Mouse (Mus musculus): ENCODE results near the gene Il9. TPM values are rescaled to one million over a fixed set of nuclear protein-coding genes. Genes with fewer than 3 reads are reported as not detected.

Il9 gene
- polyA plus RNA-seq, 1 experiment from 2014 or later = not detected

DNA sequence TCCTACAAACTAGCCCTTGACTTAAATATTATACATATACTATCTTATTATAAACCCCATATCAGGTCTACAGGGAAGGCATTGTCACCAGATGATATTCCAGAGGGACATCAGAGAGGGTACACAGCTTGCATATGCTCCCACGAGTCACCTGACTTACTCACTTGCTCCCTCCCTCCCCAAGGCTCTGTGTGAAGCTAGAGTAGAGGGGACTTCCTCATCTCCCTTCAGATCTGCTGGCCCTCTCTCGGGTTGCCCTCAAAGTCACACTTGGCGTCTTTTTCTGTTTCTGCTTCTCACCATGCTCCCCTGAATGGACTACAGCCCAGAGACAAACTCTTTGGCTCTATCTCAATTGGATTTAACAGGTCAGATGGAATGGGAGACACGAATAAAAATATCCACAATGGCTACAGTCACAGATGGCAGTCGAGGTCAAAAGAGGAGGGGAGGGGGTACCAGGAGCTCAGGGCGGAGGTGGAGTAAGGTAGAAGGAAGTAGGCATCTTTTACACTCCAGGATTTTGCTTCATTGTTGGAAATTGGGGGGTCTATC lies 19.9 kb upstream of the Il9 start:
- Histone ChIP-seq H3K4me1 (no peaks in the 10 kb centered on the region), H3K27ac (replicated peaks) (no peak overlapping the region), H3K36me3 (no peaks in the 10 kb centered on the region), H3K4me3 (no peak overlapping the region), H3K9me3 (replicated peaks) (no peaks in the 10 kb centered on the region), H3K27me3 (ENCODE audit: low read depth, poor library complexity, severe bottlenecking) (no peaks in the 10 kb centered on the region)
- 69% methylated on average over 6 of the region's 6 CpGs for WGBS
- DNase-seq (ENCODE audit: low spot score) = no peak

DNA sequence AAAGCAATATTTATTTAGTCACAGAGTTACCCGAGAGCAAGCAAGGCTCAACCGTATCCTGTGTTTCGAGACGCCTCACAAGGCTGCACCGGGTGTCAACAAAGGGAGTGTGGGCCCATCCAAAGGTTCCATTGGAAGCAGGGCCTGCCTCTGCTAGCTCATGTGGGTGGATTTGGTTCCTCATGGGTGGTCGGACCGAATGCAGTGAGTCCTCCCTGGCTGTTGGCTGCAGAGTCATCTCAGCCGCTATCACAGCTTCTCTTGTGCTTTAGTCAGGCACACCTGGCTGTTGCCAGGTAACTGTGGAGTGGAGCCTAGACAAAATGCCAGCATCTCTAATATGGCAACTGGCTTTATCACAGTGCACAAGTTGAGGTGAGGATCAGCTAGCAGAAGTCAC lies 18.6 kb upstream of the Il9 start:
- no peak overlapping the region for H3K4me3 ChIP-seq
- no peak for DNase-seq (ENCODE audit: low spot score)

DNA sequence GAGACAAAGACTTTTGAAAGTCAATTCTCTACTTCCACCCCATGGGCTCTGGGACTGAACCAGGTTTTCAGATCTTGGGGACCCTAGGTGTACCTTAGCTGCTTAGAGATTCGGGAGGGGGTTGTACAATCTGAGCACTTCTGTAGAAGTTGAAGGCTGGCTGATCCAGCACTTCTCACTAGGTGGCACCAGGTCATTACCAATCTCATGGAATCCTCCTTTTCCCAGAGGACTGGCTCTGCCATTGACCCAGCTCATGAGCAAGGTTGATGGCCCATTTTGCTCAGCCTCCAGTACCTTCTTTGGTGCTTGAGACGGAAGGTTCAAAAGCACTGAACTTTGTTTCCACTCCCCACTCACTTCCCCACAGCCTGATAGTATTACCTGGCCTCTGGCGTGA lies 18.1 kb upstream of the Il9 start:
- 83% methylated on average over 3 of the region's 3 CpGs for WGBS
- Histone ChIP-seq H3K9me3 (replicated peaks) (no peaks in the 10 kb centered on the region), H3K27me3 (ENCODE audit: low read depth, poor library complexity, severe bottlenecking) (no peaks in the 10 kb centered on the region), H3K4me3 (no peak overlapping the region), H3K4me1 (no peaks in the 10 kb centered on the region), H3K27ac (replicated peaks) (no peak overlapping the region), H3K36me3 (no peaks in the 10 kb centered on the region)
- DNase-seq (ENCODE audit: low spot score) = no peak

More for the DNA sequence above, 18.6 kb upstream of the Il9 start:
- Histone ChIP-seq H3K27me3 (ENCODE audit: low read depth, poor library complexity, severe bottlenecking) (no peaks in the 10 kb centered on the region), H3K9me3 (replicated peaks) (no peaks in the 10 kb centered on the region), H3K4me1 (no peaks in the 10 kb centered on the region), H3K36me3 (no peaks in the 10 kb centered on the region), H3K27ac (replicated peaks) (no peak overlapping the region)
- WGBS = 91% methylated on average over 8 of the region's 8 CpGs

DNA sequence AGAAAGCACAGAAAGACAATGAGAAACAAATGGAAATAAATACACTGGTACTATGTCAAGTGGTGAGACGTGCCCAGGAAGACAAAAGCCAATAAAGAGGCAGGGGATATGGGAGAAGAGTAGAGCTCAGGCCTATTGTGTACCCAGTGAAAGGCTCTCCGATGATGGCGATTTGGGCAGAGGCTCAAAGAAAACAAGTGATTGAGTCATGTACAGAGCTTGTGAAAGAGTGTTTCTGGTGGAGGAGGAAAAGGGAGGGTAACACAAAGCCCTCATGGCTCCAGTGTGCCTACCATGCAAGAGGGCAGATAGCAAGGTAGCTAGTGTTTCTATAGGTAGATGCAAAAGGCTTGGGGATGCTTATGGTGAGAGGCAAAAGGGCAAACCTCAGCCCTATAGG lies 12.4 kb upstream of the Il9 start:
- Histone ChIP-seq H3K27me3 (ENCODE audit: low read depth, poor library complexity, severe bottlenecking) (no peaks in the 10 kb centered on the region), H3K36me3 (no peaks in the 10 kb centered on the region), H3K4me1 (peaks cover 4% of the 10 kb centered on the region), H3K4me3 (no peak overlapping the region), H3K27ac (replicated peaks) (no peak overlapping the region), H3K9me3 (replicated peaks) (no peaks in the 10 kb centered on the region; the same call in 1 of the 2 replicates)
- WGBS = 55% methylated on average over 3 of the region's 3 CpGs
- no peak for DNase-seq (ENCODE audit: low spot score)

DNA sequence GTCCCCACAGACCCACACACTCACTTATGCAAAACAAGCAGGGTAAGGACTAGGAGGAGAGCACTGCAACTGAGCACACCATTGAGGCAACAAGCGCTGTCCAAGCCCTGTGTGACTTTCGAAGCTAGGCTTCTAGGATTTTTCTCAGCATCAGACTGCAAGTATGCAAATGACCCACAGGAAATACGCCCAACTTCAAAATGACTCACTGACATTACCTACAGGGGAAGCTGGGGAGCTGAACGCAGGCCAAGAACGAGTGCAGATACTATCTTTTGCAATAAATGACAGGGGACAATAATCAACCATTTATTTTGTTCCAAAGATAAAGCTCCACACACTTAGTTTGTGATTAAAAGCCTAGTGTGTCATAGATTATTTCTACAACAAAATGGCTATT lies 6.0 kb upstream of the Il9 start:
- H3K27me3 ChIP-seq (ENCODE audit: low read depth, poor library complexity, severe bottlenecking) = no peaks in the 10 kb centered on the region
- no peaks in the 10 kb centered on the region for H3K36me3 ChIP-seq
- no peak overlapping the region for H3K4me3 ChIP-seq
- DNase-seq (ENCODE audit: low spot score) = no peak
- H3K27ac ChIP-seq (replicated peaks) = no peak overlapping the region
- no peaks in the 10 kb centered on the region for H3K4me1 ChIP-seq
- no peaks in the 10 kb centered on the region; the same call in 1 of the 2 replicates for H3K9me3 ChIP-seq (replicated peaks)
- WGBS = 85% methylated on average over 5 of the region's 5 CpGs

DNA sequence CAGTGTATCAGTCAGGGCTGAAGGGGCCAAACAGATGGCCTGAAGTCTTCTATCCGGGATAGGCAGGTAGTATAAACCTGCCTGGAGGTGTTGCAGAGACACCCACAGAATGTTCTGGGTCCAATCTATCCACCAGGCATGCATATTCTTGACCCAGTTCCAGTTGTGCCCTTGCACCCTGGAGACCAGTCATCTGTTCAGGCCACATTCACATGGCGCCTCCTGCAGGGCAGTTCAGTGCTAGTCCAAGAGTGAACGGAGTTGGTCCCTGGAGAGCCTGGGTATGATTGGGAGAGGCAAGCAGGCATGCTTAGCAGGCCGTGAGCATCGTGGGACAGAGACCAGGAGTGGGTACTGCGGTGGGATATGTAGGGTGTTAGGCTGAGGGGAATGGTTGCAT lies 4.0 kb downstream of the Il9 start:
- Histone ChIP-seq H3K36me3 (no peaks in the 10 kb centered on the region), H3K27me3 (ENCODE audit: low read depth, poor library complexity, severe bottlenecking) (no peaks in the 10 kb centered on the region), H3K4me1 (0 out of 2 replicates have a peak, but pooled peaks cover 5% of the 10 kb centered on the region), H3K27ac (replicated peaks) (no peak overlapping the region), H3K4me3 (no peak overlapping the region), H3K9me3 (replicated peaks) (no peaks in the 10 kb centered on the region)
- DNase-seq (ENCODE audit: low spot score) = no peak
- WGBS = 90% methylated on average over 6 of the region's 6 CpGs

DNA sequence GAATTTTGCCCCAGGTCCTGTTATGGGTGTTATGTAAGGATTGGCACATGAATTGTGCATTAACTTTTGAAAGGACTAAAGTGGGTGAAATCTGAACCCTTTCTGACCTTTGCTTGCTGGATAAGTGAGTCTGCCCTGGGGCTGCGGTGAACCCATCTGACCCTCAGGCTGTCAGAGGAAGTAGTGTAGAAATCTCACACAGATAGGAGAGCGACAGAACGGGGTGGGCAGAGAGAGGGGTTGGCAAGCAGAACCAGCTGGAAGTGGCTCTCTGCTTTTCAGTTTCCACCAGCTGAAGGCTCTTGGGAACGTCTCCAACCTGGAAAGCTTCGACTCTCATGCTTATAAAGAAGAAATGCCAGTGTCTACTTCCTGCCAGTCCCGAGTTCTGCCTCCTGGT lies 4.8 kb downstream of the Il9 start:
- Histone ChIP-seq H3K4me1 (0 out of 2 replicates have a peak, but pooled peaks cover 5% of the 10 kb centered on the region), H3K9me3 (replicated peaks) (no peaks in the 10 kb centered on the region), H3K36me3 (no peaks in the 10 kb centered on the region), H3K27ac (replicated peaks) (no peak overlapping the region), H3K4me3 (no peak overlapping the region), H3K27me3 (ENCODE audit: low read depth, poor library complexity, severe bottlenecking) (no peaks in the 10 kb centered on the region)
- no peak for DNase-seq (ENCODE audit: low spot score)
- 74% methylated on average over 6 of the region's 6 CpGs for WGBS

DNA sequence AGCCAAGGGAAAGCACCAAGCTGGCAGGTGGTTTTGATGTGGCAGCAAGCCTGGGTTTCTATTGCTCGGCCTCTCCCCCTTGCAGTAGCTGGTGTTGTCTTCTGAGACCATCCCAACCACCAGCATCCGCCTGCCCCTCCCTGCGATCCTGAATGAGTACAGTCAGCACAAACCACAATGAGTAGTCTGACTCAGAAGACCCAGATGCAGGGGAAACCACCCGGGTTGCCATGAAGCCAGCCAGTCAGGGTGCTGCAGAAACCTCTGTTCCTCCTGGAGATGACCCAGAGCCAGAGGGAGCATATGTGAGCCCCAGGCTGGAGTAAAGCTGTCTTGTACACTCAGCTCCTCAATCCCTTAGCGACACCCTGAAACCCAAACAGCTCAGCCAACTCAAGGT lies 5.3 kb downstream of the Il9 start:
- H3K4me3 ChIP-seq = no peak overlapping the region
- H3K4me1 ChIP-seq = 0 out of 2 replicates have a peak, but pooled peaks cover 5% of the 10 kb centered on the region
- no peak for DNase-seq (ENCODE audit: low spot score)
- no peaks in the 10 kb centered on the region for H3K9me3 ChIP-seq (replicated peaks)
- WGBS = 79% methylated on average over 5 of the region's 5 CpGs
- no peaks in the 10 kb centered on the region for H3K36me3 ChIP-seq
- H3K27ac ChIP-seq (replicated peaks) = no peak overlapping the region
- H3K27me3 ChIP-seq (ENCODE audit: low read depth, poor library complexity, severe bottlenecking) = no peaks in the 10 kb centered on the region

DNA sequence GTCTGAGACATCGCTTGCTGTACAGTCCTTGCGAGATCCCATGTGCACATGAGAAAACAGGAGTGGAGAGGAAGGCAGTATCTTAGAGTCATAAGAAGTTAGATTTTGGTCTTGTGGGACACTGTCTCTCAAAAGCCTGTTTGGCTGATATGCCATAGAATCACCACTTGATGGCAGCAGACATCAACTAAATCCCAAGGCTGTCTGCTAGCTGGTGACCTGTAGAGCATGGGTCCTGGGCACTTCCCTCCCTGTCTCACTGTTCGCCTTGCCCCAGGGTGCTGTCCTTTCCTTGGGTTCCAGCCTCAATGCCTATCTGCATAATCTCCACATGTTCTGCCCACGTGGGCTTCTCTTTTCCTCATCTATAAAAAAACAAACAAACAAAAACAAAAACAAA lies 6.7 kb downstream of the Il9 start:
- Histone ChIP-seq H3K27me3 (ENCODE audit: low read depth, poor library complexity, severe bottlenecking) (no peaks in the 10 kb centered on the region), H3K9me3 (replicated peaks) (no peaks in the 10 kb centered on the region), H3K4me3 (no peak overlapping the region), H3K36me3 (no peaks in the 10 kb centered on the region), H3K4me1 (peaks cover 11% of the 10 kb centered on the region), H3K27ac (replicated peaks) (no peak overlapping the region)
- DNase-seq (ENCODE audit: low spot score) = peak; percentile 49
- 34% methylated on average over 4 of the region's 4 CpGs for WGBS

DNA sequence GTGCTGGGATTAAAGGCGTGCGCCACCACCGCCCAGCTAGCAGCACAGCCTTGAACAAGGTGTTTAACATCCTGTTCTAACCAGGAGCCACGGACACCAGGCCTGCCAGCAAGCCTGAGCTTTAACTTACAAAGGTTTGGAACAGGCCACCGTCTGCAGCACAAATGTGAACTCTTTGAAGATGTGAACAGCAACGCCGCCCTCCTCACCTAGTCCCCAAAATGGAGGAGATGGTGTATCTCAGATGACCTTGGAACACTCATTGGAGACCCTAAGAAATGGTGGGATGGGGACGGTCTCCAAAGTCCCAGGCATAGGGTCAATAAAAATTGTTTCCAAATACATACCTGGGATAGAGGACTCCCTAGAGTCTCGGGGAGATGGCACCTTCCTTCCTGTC lies 9.4 kb downstream of the Il9 start:
- Histone ChIP-seq H3K36me3 (no peaks in the 10 kb centered on the region), H3K4me3 (no peak overlapping the region), H3K4me1 (peaks cover 11% of the 10 kb centered on the region), H3K27ac (replicated peaks) (no peak overlapping the region), H3K9me3 (replicated peaks) (no peaks in the 10 kb centered on the region), H3K27me3 (ENCODE audit: low read depth, poor library complexity, severe bottlenecking) (no peaks in the 10 kb centered on the region)
- no peak for DNase-seq (ENCODE audit: low spot score)
- WGBS = 92% methylated on average over 9 of the region's 9 CpGs

DNA sequence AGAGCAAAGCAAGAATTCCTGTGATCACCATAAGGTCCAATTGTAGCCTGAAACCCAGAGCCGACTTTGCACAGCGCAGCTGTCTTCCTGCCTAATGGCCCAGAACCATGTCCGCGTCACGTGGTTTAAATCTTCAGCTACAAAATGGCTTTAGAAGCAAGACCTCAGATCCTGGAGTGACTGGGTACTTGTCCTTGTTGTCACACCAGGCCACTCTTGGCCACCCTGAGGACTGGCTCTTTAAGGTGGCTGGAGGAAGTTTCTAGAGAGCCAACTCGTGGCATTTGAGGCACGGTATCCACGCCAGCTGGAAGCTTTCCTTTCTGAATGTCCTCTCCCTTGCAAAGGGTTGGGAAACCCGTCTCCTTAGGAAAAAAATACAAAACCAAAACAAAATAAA lies 10.1 kb downstream of the Il9 start:
- peaks cover 6% of the 10 kb centered on the region for H3K4me1 ChIP-seq
- no peaks in the 10 kb centered on the region for H3K27me3 ChIP-seq (ENCODE audit: low read depth, poor library complexity, severe bottlenecking)
- no peak overlapping the region for H3K27ac ChIP-seq (replicated peaks)
- WGBS = 80% methylated on average over 9 of the region's 9 CpGs
- no peaks in the 10 kb centered on the region for H3K9me3 ChIP-seq (replicated peaks)
- H3K4me3 ChIP-seq = no peak overlapping the region
- no peak for DNase-seq (ENCODE audit: low spot score)
- no peaks in the 10 kb centered on the region for H3K36me3 ChIP-seq

DNA sequence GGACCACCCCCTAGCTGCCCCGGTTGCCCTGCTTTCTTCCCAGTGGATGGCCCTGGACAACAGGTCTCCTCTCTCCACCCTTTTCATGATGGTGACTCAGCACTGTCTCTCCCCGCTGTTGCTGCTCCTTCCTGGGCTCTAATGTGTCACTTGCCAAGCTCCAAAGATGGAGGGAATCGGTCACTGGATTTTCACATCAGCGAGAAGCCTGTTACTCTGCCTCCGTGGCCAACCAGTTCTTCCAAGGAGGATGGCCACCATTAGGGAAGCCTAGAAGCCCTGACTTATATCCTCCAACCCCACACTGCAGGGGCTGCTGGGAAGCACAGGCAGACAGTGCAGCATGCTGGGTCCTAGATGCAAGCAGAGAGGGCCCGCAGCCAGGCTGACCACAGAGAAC lies 10.8 kb downstream of the Il9 start:
- Histone ChIP-seq H3K4me3 (no peak overlapping the region), H3K36me3 (no peaks in the 10 kb centered on the region), H3K9me3 (replicated peaks) (no peaks in the 10 kb centered on the region), H3K27me3 (ENCODE audit: low read depth, poor library complexity, severe bottlenecking) (no peaks in the 10 kb centered on the region), H3K4me1 (peaks cover 6% of the 10 kb centered on the region), H3K27ac (replicated peaks) (no peak overlapping the region)
- no peak for DNase-seq (ENCODE audit: low spot score)
- 90% methylated on average over 6 of the region's 6 CpGs for WGBS

DNA sequence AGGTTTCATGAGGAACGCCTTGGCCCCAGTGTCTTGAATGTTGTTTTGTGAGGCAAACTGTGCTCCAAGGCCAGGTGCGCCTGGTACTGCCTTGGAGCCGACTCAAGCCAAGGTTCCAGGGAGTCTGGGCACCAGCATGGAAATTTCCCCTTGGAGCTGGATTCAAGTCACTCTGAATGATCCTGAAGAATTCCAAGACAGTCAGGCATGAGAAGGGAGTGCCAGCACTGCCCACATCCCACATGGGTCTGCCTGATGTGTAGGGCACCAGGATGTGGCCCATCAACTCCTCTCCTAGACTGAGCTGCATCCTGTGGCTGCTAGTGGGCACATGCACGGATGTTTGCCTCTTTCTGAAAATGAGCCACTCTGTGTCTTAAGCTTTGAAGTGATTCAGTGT lies 13.5 kb downstream of the Il9 start:
- WGBS = 92% methylated on average over 4 of the region's 4 CpGs
- no peak for DNase-seq (ENCODE audit: low spot score)

DNA sequence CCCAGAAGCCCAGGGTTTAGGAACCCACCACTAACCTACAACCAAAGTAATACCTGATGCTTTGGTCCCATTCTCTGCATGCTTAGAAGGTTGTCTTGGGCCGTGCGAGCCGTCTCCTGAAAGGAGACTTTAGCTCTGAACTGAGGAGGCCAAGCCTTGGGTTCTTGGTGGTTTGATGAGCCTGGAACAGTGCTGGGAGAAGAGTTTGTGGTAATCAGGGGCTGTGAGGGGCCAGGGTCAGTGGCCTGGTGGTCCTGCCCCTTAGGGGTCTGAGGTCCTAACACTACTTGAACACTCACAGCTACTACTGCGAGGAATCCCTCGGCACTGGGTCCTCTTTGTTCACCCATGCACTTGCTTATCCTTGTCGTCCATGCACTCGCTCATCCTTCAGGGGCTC lies 14.3 kb downstream of the Il9 start:
- 92% methylated on average over 7 of the region's 7 CpGs for WGBS
- no peaks in the 10 kb centered on the region for H3K36me3 ChIP-seq
- no peak overlapping the region for H3K27ac ChIP-seq (replicated peaks)
- DNase-seq (ENCODE audit: low spot score) = no peak
- H3K9me3 ChIP-seq (replicated peaks) = no peaks in the 10 kb centered on the region
- no peak overlapping the region for H3K4me3 ChIP-seq
- H3K4me1 ChIP-seq = peaks cover 18% of the 10 kb centered on the region
- H3K27me3 ChIP-seq (ENCODE audit: low read depth, poor library complexity, severe bottlenecking) = no peaks in the 10 kb centered on the region

More for the DNA sequence above, 13.5 kb downstream of the Il9 start:
- Histone ChIP-seq H3K4me1 (peaks cover 18% of the 10 kb centered on the region), H3K27me3 (ENCODE audit: low read depth, poor library complexity, severe bottlenecking) (no peaks in the 10 kb centered on the region), H3K27ac (replicated peaks) (no peak overlapping the region), H3K36me3 (no peaks in the 10 kb centered on the region), H3K4me3 (no peak overlapping the region), H3K9me3 (replicated peaks) (no peaks in the 10 kb centered on the region)

Measured in midbrain, embryonic 10.5 days (tissue).